Mouse (Mus musculus): ENCODE data around the gene Emc6. TPM values are rescaled to one million over a fixed set of nuclear protein-coding genes. Genes with fewer than 3 reads are reported as not detected.
A peak's percentile ranks its signal among the peaks of the same experiment; 100 is the strongest.

Emc6 gene
- polyA plus RNA-seq (2012; rRNA removed) = 47.9 and 55.4 TPM in 2 replicates

DNA sequence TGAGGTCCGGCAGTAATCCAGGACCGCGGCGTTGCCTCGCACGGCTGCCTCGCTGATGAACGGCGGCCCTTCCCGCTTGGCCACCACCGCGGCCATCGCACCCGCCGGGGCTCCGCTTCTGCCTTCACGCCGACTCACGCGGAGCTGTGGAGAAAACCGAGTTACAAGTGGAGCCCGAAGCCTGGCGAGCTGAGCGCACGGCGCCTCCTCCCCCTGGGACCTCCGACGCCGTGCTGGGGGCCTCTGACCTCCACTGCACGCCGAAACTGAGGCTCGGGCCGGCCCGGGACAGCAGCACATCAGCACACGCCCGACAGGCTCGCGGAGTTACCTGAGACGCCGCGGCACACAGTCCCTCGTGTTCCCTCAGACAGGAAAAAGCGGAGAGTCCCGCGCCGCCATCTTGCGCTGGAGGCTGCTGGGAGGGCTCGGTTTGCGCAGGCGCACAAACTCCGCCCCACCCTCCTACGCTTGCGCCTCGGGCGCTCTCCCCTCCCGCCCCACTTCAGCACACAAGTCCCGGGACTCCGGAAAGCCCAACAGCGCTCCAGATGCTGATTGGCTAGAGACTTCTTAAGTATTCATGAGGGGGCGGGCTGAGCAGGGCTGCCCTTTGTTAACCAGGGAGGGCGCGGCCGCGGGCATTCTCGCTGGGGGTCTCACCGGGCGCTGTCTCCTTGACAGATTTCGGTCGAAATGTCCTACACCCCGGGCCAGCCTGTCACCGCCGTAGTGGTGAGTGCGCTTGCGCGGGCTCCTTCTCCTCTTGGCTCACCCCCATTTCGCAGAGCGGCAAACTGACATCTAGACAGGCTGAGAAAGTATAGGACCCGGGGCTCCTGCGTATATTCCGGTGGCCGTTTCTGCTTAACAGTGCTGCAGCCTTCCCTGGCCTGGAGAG lies at the start of gene Emc6, which contains the start of gene Tax1bp3:
TSS of gene Emc6 (minus strand) at position 430 of the 901 bp plus-strand sequence.
TSS of gene Tax1bp3 (plus strand) at position 476 of the 901 bp plus-strand sequence.
- Histone ChIP-seq H3K4me3 (replicated peaks; ENCODE audit: extremely low read depth, low read depth, low read length) (peak within 1 kb of the TSS; percentile 90), H3K4me1 (ENCODE audit: control insufficient read depth, insufficient read depth, low read length) (peaks cover 21% of the 10 kb centered on the region; the same call in 1 of the 2 replicates)
- peak; percentile 93 for DNase-seq
- TF ChIP-seq CTCF (IDR thresholded peaks at IDR 0.05; ENCODE audit: insufficient read depth, low read length) = no peak
- TF ChIP-seq POLR2A (IDR thresholded peaks at IDR 0.05; ENCODE audit: borderline replicate concordance, extremely low read depth, low read depth, low read length) = peak; percentile 78
- under 1% methylated on average over 81 of the region's 81 CpGs for WGBS

- H3K4me1 ChIP-seq (ENCODE audit: control insufficient read depth, insufficient read depth, low read length) = no peaks in the 10 kb centered on the region
- WGBS = 82% methylated on average over 6 of the region's 6 CpGs
- no peak overlapping the region for H3K4me3 ChIP-seq (replicated peaks; ENCODE audit: extremely low read depth, low read depth, low read length)
- no peak for DNase-seq
- no peak for TF ChIP-seq POLR2A (IDR thresholded peaks at IDR 0.05; ENCODE audit: borderline replicate concordance, extremely low read depth, low read depth, low read length)
- no peak for TF ChIP-seq CTCF (IDR thresholded peaks at IDR 0.05; ENCODE audit: insufficient read depth, low read length)
These were observed 49.0 kb upstream of the Emc6 start for GRCm38 (mm10) chr11:73225856-73226255.

- TF ChIP-seq POLR2A (IDR thresholded peaks at IDR 0.05; ENCODE audit: borderline replicate concordance, extremely low read depth, low read depth, low read length) = no peak
- peak; percentile 42; the same call in 1 of the 2 replicates for TF ChIP-seq CTCF (IDR thresholded peaks at IDR 0.05; ENCODE audit: insufficient read depth, low read length)
- peak; percentile 36 for DNase-seq
- Histone ChIP-seq H3K4me3 (replicated peaks; ENCODE audit: extremely low read depth, low read depth, low read length) (no peak overlapping the region), H3K4me1 (ENCODE audit: control insufficient read depth, insufficient read depth, low read length) (no peaks in the 10 kb centered on the region)
- WGBS = 61% methylated on average over 2 of the region's 2 CpGs
These were observed 47.1 kb upstream of the Emc6 start for GRCm38 (mm10) chr11:73223966-73224365.

GRCm38 (mm10) chr11:73222846-73223245 lies 46.0 kb upstream of the Emc6 start:
- Histone ChIP-seq H3K4me3 (replicated peaks; ENCODE audit: extremely low read depth, low read depth, low read length) (no peak overlapping the region), H3K4me1 (ENCODE audit: control insufficient read depth, insufficient read depth, low read length) (no peaks in the 10 kb centered on the region)
- TF ChIP-seq POLR2A (IDR thresholded peaks at IDR 0.05; ENCODE audit: borderline replicate concordance, extremely low read depth, low read depth, low read length) (no peak), CTCF (IDR thresholded peaks at IDR 0.05; ENCODE audit: insufficient read depth, low read length) (no peak)
- 27% methylated on average over 5 of the region's 5 CpGs for WGBS
- no peak for DNase-seq

GRCm38 (mm10) chr11:73220651-73221050 lies 43.8 kb upstream of the Emc6 start:
- TF ChIP-seq POLR2A (IDR thresholded peaks at IDR 0.05; ENCODE audit: borderline replicate concordance, extremely low read depth, low read depth, low read length) (no peak), CTCF (IDR thresholded peaks at IDR 0.05; ENCODE audit: insufficient read depth, low read length) (no peak)
- Histone ChIP-seq H3K4me1 (ENCODE audit: control insufficient read depth, insufficient read depth, low read length) (no peaks in the 10 kb centered on the region), H3K4me3 (replicated peaks; ENCODE audit: extremely low read depth, low read depth, low read length) (no peak overlapping the region)
- WGBS = 79% methylated on average over 1 of the region's 1 CpGs
- no peak for DNase-seq

DNA sequence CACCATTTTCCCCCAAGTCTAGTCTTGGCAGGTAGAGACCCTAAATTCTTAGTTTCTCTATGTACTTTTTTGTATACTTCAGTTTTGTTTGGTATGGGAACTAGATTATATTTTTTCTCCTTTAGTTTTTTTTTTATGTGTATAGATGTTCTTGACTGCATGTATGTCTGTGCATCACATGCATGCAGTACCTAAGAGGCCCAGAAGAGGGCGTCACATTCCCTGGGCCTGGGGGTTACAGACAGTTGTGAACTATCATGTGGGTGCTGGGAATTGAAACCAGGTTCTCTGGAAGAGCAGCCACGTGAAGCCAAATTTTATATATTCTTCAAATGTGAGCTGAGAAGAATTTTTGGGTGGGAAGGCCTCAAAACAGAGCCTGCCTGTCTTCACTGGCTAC lies 42.8 kb upstream of the Emc6 start:
- TF ChIP-seq CTCF (IDR thresholded peaks at IDR 0.05; ENCODE audit: insufficient read depth, low read length) = no peak
- no peak for TF ChIP-seq POLR2A (IDR thresholded peaks at IDR 0.05; ENCODE audit: borderline replicate concordance, extremely low read depth, low read depth, low read length)
- 59% methylated on average over 2 of the region's 2 CpGs for WGBS
- H3K4me3 ChIP-seq (replicated peaks; ENCODE audit: extremely low read depth, low read depth, low read length) = no peak overlapping the region
- no peak for DNase-seq
- H3K4me1 ChIP-seq (ENCODE audit: control insufficient read depth, insufficient read depth, low read length) = no peaks in the 10 kb centered on the region

DNA sequence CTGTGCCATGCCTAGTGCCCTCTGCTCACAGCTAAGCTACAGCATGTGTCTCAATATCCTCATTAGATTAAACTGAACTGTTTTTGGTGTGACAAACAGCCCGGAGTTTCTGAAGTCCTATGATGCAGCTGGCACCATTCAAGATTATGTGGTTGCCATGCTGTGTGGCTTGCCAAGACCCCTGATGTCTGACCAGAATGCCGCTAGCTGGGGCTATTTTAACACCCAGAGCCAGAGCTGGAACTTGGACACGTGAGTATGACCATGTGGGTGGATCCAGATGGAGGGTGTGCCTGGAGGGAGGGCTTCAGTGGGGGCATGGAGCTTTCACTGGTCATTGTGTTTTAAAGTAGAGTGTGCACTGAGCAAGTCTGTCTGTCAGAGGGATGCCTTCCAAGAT lies 37.1 kb upstream of the Emc6 start:
- no peaks in the 10 kb centered on the region for H3K4me1 ChIP-seq (ENCODE audit: control insufficient read depth, insufficient read depth, low read length)
- no peak for DNase-seq
- H3K4me3 ChIP-seq (replicated peaks; ENCODE audit: extremely low read depth, low read depth, low read length) = no peak overlapping the region
- WGBS = 72% methylated on average over 3 of the region's 3 CpGs
- no peak for TF ChIP-seq CTCF (IDR thresholded peaks at IDR 0.05; ENCODE audit: insufficient read depth, low read length)

DNA sequence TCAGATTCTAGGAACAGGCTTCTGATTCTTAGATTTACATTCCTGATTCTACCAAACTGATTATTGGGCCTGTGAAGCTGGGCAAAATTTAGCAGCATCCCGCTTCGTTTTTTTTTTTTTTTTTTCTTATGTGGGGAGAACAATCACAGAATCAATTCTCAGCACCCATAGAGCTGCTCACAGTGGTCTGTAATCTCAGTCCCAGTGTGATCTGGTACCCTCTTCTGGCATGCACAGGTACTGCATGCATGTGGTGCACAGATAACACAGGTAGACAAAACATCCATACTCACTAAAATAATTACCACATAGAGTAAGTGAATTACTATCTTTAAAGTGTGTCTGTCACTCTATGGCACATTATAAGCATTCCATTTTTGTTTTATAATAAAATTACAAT lies 30.8 kb upstream of the Emc6 start:
- Histone ChIP-seq H3K4me3 (replicated peaks; ENCODE audit: extremely low read depth, low read depth, low read length) (no peak overlapping the region), H3K4me1 (ENCODE audit: control insufficient read depth, insufficient read depth, low read length) (no peaks in the 10 kb centered on the region)
- TF ChIP-seq CTCF (IDR thresholded peaks at IDR 0.05; ENCODE audit: insufficient read depth, low read length) = no peak
- no peak for TF ChIP-seq POLR2A (IDR thresholded peaks at IDR 0.05; ENCODE audit: borderline replicate concordance, extremely low read depth, low read depth, low read length)
- WGBS = 79% methylated on average over 2 of the region's 2 CpGs
- no peak for DNase-seq

GRCm38 (mm10) chr11:73205194-73205593 lies 28.4 kb upstream of the Emc6 start:
- Histone ChIP-seq H3K4me1 (ENCODE audit: control insufficient read depth, insufficient read depth, low read length) (0 out of 2 replicates have a peak, but pooled peaks cover 2% of the 10 kb centered on the region), H3K4me3 (replicated peaks; ENCODE audit: extremely low read depth, low read depth, low read length) (no peak overlapping the region)
- TF ChIP-seq POLR2A (IDR thresholded peaks at IDR 0.05; ENCODE audit: borderline replicate concordance, extremely low read depth, low read depth, low read length) = no peak
- TF ChIP-seq CTCF (IDR thresholded peaks at IDR 0.05; ENCODE audit: insufficient read depth, low read length) = no peak
- DNase-seq = no peak
- WGBS = 67% methylated on average over 7 of the region's 7 CpGs

- TF ChIP-seq CTCF (IDR thresholded peaks at IDR 0.05; ENCODE audit: insufficient read depth, low read length) (no peak), POLR2A (IDR thresholded peaks at IDR 0.05; ENCODE audit: borderline replicate concordance, extremely low read depth, low read depth, low read length) (no peak)
- no peak for DNase-seq
- WGBS = 82% methylated on average over 8 of the region's 8 CpGs
- Histone ChIP-seq H3K4me1 (ENCODE audit: control insufficient read depth, insufficient read depth, low read length) (0 out of 2 replicates have a peak, but pooled peaks cover 4% of the 10 kb centered on the region), H3K4me3 (replicated peaks; ENCODE audit: extremely low read depth, low read depth, low read length) (no peak overlapping the region)
These were observed 27.1 kb upstream of the Emc6 start for GRCm38 (mm10) chr11:73203895-73204294.

Data from lung, adult 2 months (tissue).